Mouse (Mus musculus): ENCODE measurements around the gene Cryba2.

Cryba2 gene

DNA sequence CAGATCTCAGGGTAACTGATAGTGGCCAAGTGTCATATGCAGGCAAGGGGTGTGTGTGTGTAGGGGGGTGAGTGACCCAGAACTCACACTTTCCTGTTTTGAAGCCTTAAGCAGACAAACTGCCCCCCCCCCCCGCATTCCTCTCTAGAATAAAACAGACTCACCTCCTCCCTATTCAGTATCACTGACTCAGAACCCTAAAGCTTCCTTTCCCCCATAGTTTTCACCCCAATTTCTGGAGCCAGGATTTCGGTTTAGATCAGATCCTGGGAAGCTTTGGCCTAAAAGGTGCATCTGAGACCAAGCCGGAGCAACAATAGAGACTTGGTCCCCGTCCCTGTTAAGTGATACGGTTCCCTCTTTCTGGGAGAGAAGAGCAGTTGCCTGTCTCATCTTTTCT lies 9.5 kb downstream of the Cryba2 start:
- no peak for DNase-seq

DNA sequence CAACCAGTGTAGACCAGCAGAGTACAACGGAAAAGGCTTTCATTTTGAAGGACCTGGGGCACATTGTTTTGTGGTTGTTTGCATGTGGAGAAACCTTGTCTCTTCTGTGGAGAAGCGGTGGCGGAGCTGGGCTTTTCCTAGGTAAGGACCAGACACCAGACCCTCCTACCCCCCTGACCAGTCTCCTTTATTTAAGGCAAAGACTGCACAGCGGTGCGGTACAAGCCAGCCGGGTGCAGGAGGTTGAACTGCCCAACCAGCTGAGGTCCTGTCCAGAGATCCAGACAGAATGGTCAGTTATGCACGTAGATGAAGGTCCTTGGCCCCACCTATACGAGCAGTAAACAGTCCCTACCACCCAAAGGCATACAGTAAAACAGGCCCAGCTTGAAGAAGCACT lies 10.1 kb downstream of the Cryba2 start:
- no peak for DNase-seq

DNA sequence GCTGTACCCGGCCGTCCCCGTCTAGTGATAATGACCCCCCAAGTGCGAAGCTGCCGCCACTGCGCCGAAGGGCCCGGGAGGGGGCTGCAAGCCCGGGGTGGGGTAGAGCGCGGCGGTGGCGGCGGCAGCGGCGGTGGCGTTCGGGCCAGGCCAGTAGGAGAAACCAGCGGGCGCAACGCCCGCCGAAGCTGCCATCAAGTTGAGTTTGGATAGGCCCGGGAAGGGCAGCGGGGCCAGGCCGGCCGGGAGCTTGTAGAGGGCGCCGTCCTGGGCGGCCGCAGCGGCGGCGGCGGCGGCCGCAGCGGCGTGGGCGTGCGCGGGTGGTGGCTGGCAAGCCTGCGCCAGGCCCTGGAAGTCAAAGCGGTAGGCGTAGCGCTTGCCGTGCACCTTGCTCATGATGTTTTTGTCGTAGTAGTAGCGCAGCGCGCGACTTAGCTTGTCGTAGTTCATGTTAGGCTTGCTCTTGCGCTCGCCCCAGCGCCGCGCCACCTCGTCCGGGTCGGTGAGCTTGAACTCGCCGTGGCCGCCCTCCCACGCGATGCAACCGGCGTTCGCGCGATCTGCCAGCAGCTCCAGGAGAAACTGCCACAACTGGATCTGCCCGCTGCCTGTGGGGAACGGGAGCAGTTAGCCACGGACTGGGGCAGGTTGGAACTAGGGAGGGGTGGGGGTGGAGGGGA lies 10.7 kb downstream of the Cryba2 start:
- DNase-seq = no peak

DNA sequence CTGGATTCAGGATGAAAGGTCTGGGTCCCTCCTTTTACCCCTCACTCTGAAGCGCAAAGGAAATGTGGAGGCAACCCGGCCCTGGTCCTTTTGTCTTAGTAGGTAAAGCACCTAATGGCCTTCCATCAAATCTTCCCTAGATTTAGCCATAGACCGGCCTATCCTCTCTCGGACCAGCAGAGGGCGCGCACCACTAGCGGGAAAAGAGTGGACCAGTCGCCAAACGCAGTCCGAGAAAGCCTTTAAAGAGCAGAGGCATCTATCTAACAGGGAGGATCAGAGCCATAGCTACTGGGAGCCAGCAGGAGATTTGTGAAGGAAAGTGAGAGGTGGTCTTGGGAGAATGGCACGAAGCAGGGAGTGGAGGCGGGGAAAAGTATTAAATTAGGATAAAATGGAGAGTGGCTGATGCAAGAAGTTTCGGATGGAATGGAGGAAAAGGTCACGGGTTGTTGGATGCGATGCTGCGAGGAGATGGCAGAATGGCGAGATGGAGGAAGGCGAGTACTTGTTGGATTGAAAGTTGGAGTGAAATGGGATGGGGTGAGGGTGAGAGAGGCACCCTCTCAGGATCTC lies 12.1 kb downstream of the Cryba2 start:
- peak; percentile 71 for DNase-seq

- no peak for DNase-seq
These were observed 15.7 kb downstream of the Cryba2 start for GRCm38 (mm10) chr1:74877199-74877598.

- DNase-seq = no peak
These were observed 20.7 kb downstream of the Cryba2 start for GRCm38 (mm10) chr1:74872218-74872617.

DNA sequence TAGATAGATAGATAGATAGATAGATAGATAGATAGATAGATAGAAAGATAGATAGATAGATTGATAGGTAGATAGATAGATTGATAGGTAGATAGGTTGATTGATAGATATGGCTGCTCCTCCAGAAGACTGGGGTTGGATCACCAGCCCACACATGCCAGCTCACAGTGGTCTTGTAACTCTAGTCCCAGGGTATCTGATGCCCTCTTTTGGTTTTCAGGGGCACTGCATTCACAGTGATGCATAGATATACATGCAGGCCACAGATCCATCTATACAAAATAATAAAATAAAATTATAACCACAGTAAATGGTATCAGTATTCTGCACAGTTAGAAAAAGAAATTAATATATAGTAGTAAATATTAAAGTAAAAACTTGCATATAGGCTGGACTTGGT lies 31.2 kb downstream of the Cryba2 start:
- DNase-seq = no peak

GRCm38 (mm10) chr1:74859223-74859984 lies 33.5 kb downstream of the Cryba2 start:
- DNase-seq = no peak

GRCm38 (mm10) chr1:74858805-74859204 lies 34.1 kb downstream of the Cryba2 start:
- no peak for DNase-seq

- DNase-seq = peak; percentile 60
These were observed 34.7 kb downstream of the Cryba2 start for GRCm38 (mm10) chr1:74858171-74858719.

- no peak for DNase-seq
These were observed 35.3 kb downstream of the Cryba2 start for GRCm38 (mm10) chr1:74857677-74858076.

- DNase-seq = no peak
These were observed 35.7 kb downstream of the Cryba2 start for GRCm38 (mm10) chr1:74857201-74857600.

GRCm38 (mm10) chr1:74856791-74857190 lies 36.2 kb downstream of the Cryba2 start:
- no peak for DNase-seq

DNA sequence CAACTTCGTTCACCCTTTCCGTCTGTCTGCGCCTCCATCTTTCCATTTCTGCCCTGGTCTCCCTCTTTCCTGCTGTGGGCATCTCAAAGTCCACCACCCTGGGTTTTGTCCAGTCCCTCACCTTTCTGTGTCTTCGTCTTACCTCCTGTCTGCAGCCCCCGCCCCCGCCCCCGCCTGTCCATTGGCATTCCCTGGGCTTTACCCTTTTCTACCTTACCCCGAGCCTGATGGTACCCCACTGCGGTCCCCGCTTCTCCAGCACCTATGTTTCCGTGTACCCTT lies 36.6 kb downstream of the Cryba2 start:
- no peak for DNase-seq

- no peak for DNase-seq
These were observed 37.1 kb downstream of the Cryba2 start for GRCm38 (mm10) chr1:74855651-74856438.

GRCm38 (mm10) chr1:74855156-74855555 lies 37.8 kb downstream of the Cryba2 start:
- DNase-seq = no peak

GRCm38 (mm10) chr1:74854306-74855056 lies 38.5 kb downstream of the Cryba2 start, which contains the start of gene Cdk5r2:
Cdk5r2 (plus strand) TSS chr1:74854934.
- peak; percentile 81 for DNase-seq

GRCm38 (mm10) chr1:74851001-74851775 lies 41.8 kb downstream of the Cryba2 start:
- no peak for DNase-seq

GRCm38 (mm10) chr1:74850251-74850650 lies 42.7 kb downstream of the Cryba2 start:
- DNase-seq = no peak

- DNase-seq = no peak
These were observed 44.0 kb downstream of the Cryba2 start for GRCm38 (mm10) chr1:74848946-74849345.

DNA sequence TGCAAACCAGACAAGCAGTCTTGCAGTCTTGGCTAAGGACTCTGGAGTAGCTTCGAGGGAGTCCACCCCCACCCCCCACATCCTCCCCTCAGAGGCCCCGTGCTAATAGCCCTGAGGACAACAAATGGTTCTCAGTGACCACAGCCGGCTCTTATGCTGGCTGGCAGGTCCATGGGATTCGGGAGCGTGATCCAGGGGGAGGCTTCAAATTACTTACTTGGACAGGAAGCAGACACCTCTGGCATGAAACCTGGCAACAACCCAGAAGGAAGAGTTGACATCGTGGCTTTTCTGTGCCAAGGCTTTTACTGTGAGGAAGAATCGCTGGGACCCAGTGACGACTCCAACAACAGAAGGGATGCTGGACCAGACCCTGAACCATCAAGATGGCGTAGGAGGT lies 46.6 kb downstream of the Cryba2 start:
- no peak for DNase-seq

DNA sequence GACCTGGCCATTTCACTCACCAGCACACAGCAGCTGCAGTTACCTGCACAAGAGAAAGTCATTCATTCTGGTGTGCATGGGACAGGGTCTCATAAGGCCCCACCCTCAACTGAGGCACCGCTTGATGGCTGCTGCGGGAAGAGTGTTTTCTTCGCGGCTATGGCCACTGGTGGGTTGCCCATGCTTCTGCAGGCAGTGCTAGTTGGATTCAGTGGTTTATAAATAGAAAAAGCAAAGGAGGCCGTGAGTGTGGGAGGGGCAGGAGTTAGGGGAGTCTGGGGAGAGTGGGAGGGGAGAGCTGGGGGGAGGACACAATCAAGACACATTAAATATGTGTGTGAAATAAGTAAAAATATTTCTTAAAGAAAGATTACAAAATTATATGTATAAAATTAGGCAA lies 49.9 kb downstream of the Cryba2 start:
- DNase-seq = no peak
